Mouse (Mus musculus): ENCODE data around the gene Map2. TPM values are rescaled to one million over a fixed set of nuclear protein-coding genes. Genes with fewer than 3 reads are reported as not detected.

Gene Map2
- total RNA-seq, 1 experiment: 1.8 TPM

DNA sequence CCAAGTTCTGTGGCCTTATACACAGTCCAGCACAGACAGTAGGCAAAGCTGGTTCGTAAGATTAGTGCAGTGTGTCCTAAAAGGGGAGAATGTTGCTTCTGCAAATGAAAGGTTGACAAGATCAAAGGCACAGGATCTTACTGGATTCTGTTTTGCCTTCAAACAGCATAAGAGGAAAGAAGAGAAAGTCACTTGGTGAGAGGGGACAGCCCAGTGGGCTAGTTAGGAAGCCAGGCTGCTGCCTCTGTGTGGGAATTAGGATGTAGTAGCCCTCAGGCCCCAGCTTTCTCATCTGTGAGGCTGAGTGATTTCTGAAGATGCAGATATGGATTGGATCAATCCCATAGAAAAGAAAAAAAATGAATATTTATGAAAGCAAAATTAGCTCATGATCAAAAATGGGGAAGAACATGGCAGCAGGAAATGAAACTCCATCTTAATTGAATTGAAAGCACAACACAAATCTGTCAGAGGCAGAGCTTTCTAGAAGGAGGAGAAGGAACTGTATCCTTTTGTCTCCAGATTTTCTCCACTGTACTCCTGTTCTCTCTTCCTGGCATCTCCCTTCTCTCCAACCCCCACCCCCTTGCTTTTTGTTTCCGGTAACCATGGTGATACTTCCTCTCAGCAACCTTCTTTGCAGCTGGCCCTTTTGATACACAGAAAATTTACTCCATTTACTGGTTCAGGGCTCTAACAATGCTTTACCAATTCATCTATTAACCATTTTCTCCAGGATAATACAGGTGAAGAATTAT, 145.5 kb downstream of the Map2 start:
- Histone ChIP-seq H3K27ac (ENCODE audit: insufficient read depth, low read depth, low read length, poor library complexity, severe bottlenecking) (no peak overlapping the region), H3K4me1 (ENCODE audit: control insufficient read depth in 2 of 2, insufficient read depth in 2 of 2, low read length in 2 of 2, poor library complexity in 1 of 2) (no peaks in the 10 kb centered on the region), H3K9ac (ENCODE audit: insufficient read depth, low read depth, low read length, poor library complexity, severe bottlenecking) (no peak overlapping the region), H3K9me3 (ENCODE audit: control insufficient read depth, insufficient read depth, low read depth, low read length) (no peaks in the 10 kb centered on the region), H3K36me3 (ENCODE audit: control insufficient read depth, insufficient read depth, low read length, poor library complexity, severe bottlenecking) (no peaks in the 10 kb centered on the region), H3K4me3 (ENCODE audit: insufficient read depth in 1 of 2, low read depth in 1 of 2, low read length in 2 of 2, poor library complexity in 1 of 2, severe bottlenecking in 1 of 2) (no peak overlapping the region)
- no peak for DNase-seq (ENCODE audit: low read depth, low spot score)
- in situ Hi-C loops (cut with MboI; ENCODE audit: low sequenced_read_pairs in 2 of 2, unreplicated experiment in 2 of 2): no loop called here
- TF ChIP-seq MAFK (IDR thresholded peaks at IDR 0.05; ENCODE audit: insufficient read depth, low read depth, low read length) (no peak), HCFC1 (IDR thresholded peaks at IDR 0.05; ENCODE audit: borderline replicate concordance, insufficient read depth, low read length) (no peak), ZNF384 (IDR thresholded peaks at IDR 0.05; ENCODE audit: low read depth, low read length) (no peak), ZC3H11A (IDR thresholded peaks at IDR 0.05; ENCODE audit: borderline replicate concordance, low read depth, low read length) (no peak), CHD2 (IDR thresholded peaks at IDR 0.05; ENCODE audit: low read depth, low read length) (no peak)

DNA sequence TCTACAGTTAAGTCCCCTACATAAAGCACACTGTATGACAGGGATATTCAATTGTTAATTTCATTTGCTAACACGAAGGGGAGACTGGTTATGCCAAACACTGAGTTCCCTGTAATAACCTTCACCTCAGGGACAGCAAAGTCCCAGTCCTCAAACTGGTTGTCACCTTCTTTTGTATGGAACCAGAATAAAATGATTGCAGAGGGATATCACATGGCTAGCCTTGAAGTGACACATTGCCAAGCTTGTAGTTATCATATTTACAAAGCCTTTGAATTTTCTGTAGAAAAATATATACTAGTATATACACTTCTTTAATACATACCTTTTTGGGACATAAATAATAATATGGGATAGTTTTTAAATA, 146.0 kb downstream of the Map2 start:
- H3K9me3 ChIP-seq (ENCODE audit: control insufficient read depth, insufficient read depth, low read depth, low read length): no peaks in the 10 kb centered on the region
- TF ChIP-seq ZC3H11A (IDR thresholded peaks at IDR 0.05; ENCODE audit: borderline replicate concordance, low read depth, low read length) (no peak), HCFC1 (IDR thresholded peaks at IDR 0.05; ENCODE audit: borderline replicate concordance, insufficient read depth, low read length) (no peak), CHD2 (IDR thresholded peaks at IDR 0.05; ENCODE audit: low read depth, low read length) (no peak), ZNF384 (IDR thresholded peaks at IDR 0.05; ENCODE audit: low read depth, low read length) (no peak), MAFK (IDR thresholded peaks at IDR 0.05; ENCODE audit: insufficient read depth, low read depth, low read length) (no peak)
- H3K36me3 ChIP-seq (ENCODE audit: control insufficient read depth, insufficient read depth, low read length, poor library complexity, severe bottlenecking): no peaks in the 10 kb centered on the region
- in situ Hi-C loops (cut with MboI; ENCODE audit: low sequenced_read_pairs in 2 of 2, unreplicated experiment in 2 of 2): no loop called here
- no peak overlapping the region for H3K27ac ChIP-seq (ENCODE audit: insufficient read depth, low read depth, low read length, poor library complexity, severe bottlenecking)
- H3K9ac ChIP-seq (ENCODE audit: insufficient read depth, low read depth, low read length, poor library complexity, severe bottlenecking): no peak overlapping the region
- DNase-seq (ENCODE audit: low read depth, low spot score): no peak
- H3K4me1 ChIP-seq (ENCODE audit: control insufficient read depth in 2 of 2, insufficient read depth in 2 of 2, low read length in 2 of 2, poor library complexity in 1 of 2): no peaks in the 10 kb centered on the region
- no peak overlapping the region for H3K4me3 ChIP-seq (ENCODE audit: insufficient read depth in 1 of 2, low read depth in 1 of 2, low read length in 2 of 2, poor library complexity in 1 of 2, severe bottlenecking in 1 of 2)

DNA sequence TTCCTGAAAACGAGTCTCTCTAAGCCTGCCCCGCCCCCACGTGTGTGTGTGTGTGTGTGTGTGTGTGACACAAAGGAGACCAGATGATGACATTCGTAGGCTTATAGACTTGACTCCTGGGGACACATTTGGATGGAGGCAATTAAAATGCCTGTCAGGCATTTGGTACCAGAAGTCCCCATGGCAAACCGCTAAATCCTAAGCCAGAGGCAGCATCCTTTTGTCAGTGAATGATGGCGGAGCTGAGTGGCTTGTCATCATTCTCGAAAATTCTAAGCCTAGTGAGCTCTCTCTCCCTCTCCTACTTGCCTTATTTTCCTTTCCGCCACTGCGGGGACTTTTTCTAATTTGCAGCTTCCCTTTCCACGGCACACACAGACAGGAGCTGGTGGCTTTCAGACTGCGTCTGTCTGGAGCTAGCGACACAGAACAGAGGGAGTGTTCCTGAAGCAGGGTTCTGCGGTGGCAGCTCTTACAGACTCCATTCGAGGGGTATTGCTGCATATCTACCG, 146.6 kb downstream of the Map2 start:
- Histone ChIP-seq H3K9ac (ENCODE audit: insufficient read depth, low read depth, low read length, poor library complexity, severe bottlenecking) (no peak overlapping the region; the same call in 1 of the 2 replicates), H3K27ac (ENCODE audit: insufficient read depth, low read depth, low read length, poor library complexity, severe bottlenecking) (no peak overlapping the region), H3K36me3 (ENCODE audit: control insufficient read depth, insufficient read depth, low read length, poor library complexity, severe bottlenecking) (no peaks in the 10 kb centered on the region), H3K9me3 (ENCODE audit: control insufficient read depth, insufficient read depth, low read depth, low read length) (no peaks in the 10 kb centered on the region), H3K4me1 (ENCODE audit: control insufficient read depth in 2 of 2, insufficient read depth in 2 of 2, low read length in 2 of 2, poor library complexity in 1 of 2) (no peaks in the 10 kb centered on the region), H3K4me3 (ENCODE audit: insufficient read depth in 1 of 2, low read depth in 1 of 2, low read length in 2 of 2, poor library complexity in 1 of 2, severe bottlenecking in 1 of 2) (peak overlapping the region in 1 of 2 experiments; percentile 43; a peak in 1 of 4 replicates)
- no peak for DNase-seq (ENCODE audit: low read depth, low spot score)
- in situ Hi-C loops (cut with MboI; ENCODE audit: low sequenced_read_pairs in 2 of 2, unreplicated experiment in 2 of 2): no loop called here
- no peak for TF ChIP-seq CHD2 (IDR thresholded peaks at IDR 0.05; ENCODE audit: low read depth, low read length)
- no peak for TF ChIP-seq ZC3H11A (IDR thresholded peaks at IDR 0.05; ENCODE audit: borderline replicate concordance, low read depth, low read length)
- TF ChIP-seq ZNF384 (IDR thresholded peaks at IDR 0.05; ENCODE audit: low read depth, low read length): no peak
- TF ChIP-seq MAFK (IDR thresholded peaks at IDR 0.05; ENCODE audit: insufficient read depth, low read depth, low read length): no peak
- TF ChIP-seq HCFC1 (IDR thresholded peaks at IDR 0.05; ENCODE audit: borderline replicate concordance, insufficient read depth, low read length): no peak

DNA sequence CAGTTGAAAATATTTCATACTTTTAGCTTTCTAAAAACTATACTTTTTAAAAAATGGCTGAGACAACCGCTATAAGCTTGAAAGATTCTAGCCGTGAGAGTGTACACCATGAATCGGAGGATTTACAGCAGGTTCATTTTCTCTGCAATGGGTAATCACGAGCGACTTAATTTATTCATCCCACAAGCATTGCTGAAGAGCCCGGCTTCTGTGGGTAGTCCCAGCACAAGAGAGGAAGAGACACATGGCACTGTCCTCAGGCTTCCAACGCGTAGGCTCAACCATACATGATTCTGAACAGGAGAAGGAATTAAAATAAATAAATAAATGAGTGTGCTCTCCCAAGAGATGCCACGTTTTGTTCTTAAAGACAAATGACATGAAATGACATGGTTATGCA, 148.4 kb downstream of the Map2 start:
- H3K36me3 ChIP-seq (ENCODE audit: control insufficient read depth, insufficient read depth, low read length, poor library complexity, severe bottlenecking): no peaks in the 10 kb centered on the region
- no peaks in the 10 kb centered on the region for H3K4me1 ChIP-seq (ENCODE audit: control insufficient read depth in 2 of 2, insufficient read depth in 2 of 2, low read length in 2 of 2, poor library complexity in 1 of 2)
- no peak overlapping the region for H3K4me3 ChIP-seq (ENCODE audit: insufficient read depth in 1 of 2, low read depth in 1 of 2, low read length in 2 of 2, poor library complexity in 1 of 2, severe bottlenecking in 1 of 2)
- TF ChIP-seq MAFK (IDR thresholded peaks at IDR 0.05; ENCODE audit: insufficient read depth, low read depth, low read length) (no peak), CHD2 (IDR thresholded peaks at IDR 0.05; ENCODE audit: low read depth, low read length) (no peak), ZC3H11A (IDR thresholded peaks at IDR 0.05; ENCODE audit: borderline replicate concordance, low read depth, low read length) (no peak), ZNF384 (IDR thresholded peaks at IDR 0.05; ENCODE audit: low read depth, low read length) (no peak), HCFC1 (IDR thresholded peaks at IDR 0.05; ENCODE audit: borderline replicate concordance, insufficient read depth, low read length) (no peak)
- H3K27ac ChIP-seq (ENCODE audit: insufficient read depth, low read depth, low read length, poor library complexity, severe bottlenecking): no peak overlapping the region
- in situ Hi-C loops (cut with MboI; ENCODE audit: low sequenced_read_pairs in 2 of 2, unreplicated experiment in 2 of 2): no loop called here
- H3K9me3 ChIP-seq (ENCODE audit: control insufficient read depth, insufficient read depth, low read depth, low read length): no peaks in the 10 kb centered on the region
- no peak for DNase-seq (ENCODE audit: low read depth, low spot score)
- no peak overlapping the region for H3K9ac ChIP-seq (ENCODE audit: insufficient read depth, low read depth, low read length, poor library complexity, severe bottlenecking)

Data from ES-E14 (cell line).